Mouse (Mus musculus) left cerebral cortex, adult 11 months (tissue): ENCODE measurements around the gene Slc22a17.
A peak's percentile ranks its signal among the peaks of the same experiment; 100 is the strongest.

Source experiments
- DNase-seq: peaks from one replicate; pipeline ENCODE4 v3.0.0; 2022; ENCODE audit warnings: low spot score

The Slc22a17 gene

DNA sequence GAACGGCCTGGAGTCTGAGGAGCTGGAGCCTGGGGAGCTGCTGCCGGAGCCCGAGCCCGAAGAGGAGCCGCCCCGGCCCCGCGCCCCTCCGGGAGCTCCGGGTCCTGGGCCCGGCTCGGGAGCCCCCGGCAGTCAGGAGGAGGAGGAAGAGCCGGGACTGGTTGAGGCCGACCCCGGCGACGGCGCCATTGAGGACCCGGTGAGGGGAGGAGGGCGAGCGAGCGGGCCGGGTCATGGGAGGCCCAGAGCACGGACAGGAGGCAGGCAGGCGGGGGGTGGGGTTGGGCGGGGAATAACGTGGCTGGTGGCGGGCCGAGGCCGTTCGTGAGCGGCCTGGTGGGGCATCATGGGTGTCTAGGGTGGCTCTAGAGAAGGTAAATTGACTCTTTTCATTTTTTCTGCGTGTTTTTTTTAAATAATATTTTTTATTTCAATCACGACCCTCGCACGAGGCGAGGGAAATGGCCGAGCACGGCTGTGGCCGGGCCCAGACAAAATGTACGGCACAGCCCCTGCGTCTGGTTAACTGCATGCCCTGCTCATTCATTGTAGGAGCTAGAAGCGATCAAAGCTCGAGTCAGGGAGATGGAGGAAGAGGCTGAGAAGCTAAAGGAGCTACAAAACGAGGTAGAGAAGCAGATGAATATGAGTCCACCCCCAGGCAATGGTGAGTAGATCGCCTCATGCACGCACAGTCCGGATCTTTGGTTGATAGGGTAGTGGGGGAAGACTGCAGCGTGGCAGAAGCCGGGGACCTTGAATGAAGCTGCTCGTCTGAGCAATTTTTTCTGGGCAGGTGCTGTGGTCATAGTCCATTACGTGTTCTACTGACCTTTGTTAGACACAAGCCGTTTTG, 18.4 kb downstream of the Slc22a17 start:
- DNase-seq: no peak

DNA sequence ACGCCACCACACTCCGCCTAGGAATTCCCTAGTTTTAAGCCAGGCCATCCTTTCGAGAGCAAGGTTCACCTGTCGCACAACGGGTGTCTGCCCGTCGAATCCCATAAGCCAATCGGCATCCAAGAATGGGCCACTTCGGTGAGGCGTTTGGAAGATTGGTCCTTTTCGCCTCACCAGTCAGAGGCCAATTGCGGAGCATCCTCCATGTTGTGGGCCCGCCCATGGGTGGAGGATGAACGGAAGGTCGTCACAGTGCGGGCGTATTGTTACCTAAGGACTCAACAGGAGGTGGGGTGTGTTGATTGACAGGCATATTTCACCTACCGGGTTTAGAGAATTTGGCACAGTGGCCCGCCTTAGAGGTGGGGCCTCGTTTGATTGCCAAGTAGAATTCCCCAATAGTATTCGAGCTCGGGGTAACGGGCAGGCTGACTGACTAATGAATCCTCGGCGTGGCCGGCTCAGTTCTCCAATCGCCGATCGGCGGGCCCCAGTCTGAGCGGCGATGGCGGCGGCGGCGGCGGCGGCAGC, 19.2 kb downstream of the Slc22a17 start:
- DNase-seq: peak; percentile 100

DNA sequence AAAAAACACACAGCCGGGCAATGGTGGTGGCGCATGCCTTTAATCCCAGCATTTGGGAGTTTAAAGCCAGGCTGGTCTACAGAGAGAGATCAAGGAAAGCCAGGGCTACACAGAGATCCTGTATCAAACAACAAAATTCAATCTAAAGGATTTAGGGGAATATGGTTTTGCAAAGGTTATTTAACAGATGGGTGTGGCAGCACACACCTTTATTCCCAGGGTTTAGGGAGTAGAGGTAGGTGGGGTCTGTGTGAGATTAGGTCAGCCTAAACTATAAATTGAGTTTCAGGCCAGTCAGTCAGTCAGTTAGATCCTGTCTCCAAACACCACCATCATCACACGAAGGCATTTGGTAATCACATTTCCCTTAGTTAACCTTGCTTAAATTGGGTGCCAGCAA, 20.7 kb downstream of the Slc22a17 start, which contains the start of gene Pabpn1:
TSS of gene Pabpn1 (plus strand) at position 301 of the 400 bp plus-strand sequence.
- no peak for DNase-seq

- no peak for DNase-seq
Observed at GRCm38 (mm10) chr14:54885309-54885708, 27.6 kb downstream of the Slc22a17 start.

DNA sequence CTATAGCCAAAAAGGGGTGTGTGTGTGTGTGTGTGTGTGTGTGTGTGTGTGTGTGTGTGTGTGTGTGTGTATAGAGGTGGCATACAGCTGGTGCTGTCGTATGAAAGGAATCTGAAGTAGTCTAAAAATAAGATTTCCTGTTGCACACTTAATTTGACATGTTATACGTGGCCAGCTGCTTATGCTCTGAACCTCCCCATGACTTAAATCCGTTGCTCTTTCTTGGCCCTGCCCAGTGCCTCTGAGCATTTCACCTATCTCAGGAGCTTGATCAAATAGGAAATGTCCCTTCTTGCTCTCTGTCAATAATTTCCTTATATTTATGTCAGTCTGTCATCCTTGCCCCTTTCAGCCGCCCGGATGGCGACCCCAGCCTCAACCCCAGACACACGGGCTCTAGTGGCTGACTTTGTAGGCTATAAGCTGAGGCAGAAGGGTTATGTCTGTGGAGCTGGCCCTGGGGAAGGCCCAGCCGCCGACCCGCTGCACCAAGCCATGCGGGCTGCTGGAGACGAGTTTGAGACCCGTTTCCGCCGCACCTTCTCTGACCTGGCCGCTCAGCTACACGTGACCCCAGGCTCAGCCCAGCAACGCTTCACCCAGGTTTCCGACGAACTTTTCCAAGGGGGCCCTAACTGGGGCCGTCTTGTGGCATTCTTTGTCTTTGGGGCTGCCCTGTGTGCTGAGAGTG, 28.8 kb downstream of the Slc22a17 start:
- no peak for DNase-seq

DNA sequence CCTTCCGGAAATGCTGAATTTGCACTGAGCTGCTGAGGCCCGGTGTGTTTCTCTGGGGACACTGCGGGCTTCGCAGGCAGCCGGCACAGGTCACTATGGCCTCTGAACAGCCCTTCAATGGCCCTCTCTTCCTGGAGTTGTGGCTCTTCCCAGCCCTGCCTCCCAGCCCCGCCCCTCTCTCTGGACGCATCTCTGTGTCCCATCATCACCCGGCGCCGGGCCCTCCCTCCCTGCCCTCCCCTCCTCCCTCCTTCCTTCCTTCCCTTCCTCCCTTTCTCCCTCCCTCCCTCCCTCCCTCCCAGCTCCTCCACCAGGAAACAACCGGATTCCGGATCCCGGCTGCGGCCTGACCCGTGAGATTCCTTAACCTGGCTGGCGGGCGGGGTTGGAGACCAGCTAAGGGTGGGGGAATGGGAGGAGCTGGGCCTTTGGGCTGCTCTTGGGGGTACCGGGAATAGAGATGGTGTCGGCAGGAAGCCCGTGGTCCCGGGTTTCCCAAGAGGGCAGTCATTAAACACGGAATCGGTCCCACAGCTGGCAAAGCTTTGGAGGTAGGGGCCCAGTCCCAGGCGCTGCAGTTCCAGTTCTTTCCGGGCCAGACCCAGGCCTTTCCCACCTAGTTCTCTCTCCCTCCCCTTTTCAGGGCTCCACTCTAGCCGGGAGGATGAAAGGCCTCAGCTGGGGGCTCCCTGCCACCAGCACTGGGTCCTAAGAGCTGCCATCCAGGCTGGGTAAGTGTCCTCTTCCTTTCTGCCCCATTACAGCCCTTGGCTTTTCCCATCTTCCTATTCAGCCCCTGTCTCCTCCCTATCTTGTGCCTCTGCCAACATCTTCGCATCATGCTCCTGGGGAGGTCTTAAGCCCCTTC, 29.5 kb downstream of the Slc22a17 start, which contains the start of the genes Bcl2l2 and Gm20521:
TSS of gene Bcl2l2 (plus strand) at position 224 of the 868 bp plus-strand sequence.
TSS of gene Gm20521 (plus strand) at position 288 of the 868 bp plus-strand sequence.
- no peak for DNase-seq

- DNase-seq: no peak
Observed at GRCm38 (mm10) chr14:54877048-54877715, 35.8 kb downstream of the Slc22a17 start, which contains the start of gene Ppp1r3e. Gene Ppp1r3e, minus strand, starts transcription at chr14:54877550.

GRCm38 (mm10) chr14:54876539-54877047, 36.3 kb downstream of the Slc22a17 start:
- DNase-seq: peak; percentile 90

- DNase-seq: no peak
Observed at GRCm38 (mm10) chr14:54875844-54876538, 36.9 kb downstream of the Slc22a17 start.

GRCm38 (mm10) chr14:54874165-54874564, 38.8 kb downstream of the Slc22a17 start:
- DNase-seq: no peak

GRCm38 (mm10) chr14:54870861-54871260, 42.1 kb downstream of the Slc22a17 start, which contains the start of gene Homez:
Gene Homez, minus strand, starts transcription at chr14:54870961.
- DNase-seq: no peak

GRCm38 (mm10) chr14:54868026-54868425, 44.9 kb downstream of the Slc22a17 start:
- DNase-seq: no peak

GRCm38 (mm10) chr14:54866936-54867335, 46.0 kb downstream of the Slc22a17 start:
- no peak for DNase-seq

DNA sequence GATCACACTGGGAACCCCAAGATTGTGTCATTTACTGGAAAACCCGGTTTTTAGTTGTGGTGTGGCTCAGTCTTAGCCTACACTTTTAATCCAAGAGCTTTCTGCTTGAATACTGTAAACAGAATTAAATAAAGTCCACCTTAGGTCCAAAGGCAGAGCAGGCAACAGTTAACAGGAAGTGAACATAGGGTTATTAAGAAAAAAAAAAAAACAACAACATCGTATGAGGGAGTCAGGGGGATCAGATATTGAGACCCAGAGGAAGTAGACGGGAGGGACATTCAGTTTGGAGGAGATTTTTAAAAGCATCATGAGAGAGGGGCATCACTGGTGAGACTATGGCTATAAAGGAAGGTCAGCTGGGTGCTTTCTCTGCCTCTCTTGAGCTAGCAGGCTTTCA, 46.7 kb downstream of the Slc22a17 start:
- DNase-seq: no peak

GRCm38 (mm10) chr14:54865626-54866025, 47.3 kb downstream of the Slc22a17 start:
- DNase-seq: no peak

DNA sequence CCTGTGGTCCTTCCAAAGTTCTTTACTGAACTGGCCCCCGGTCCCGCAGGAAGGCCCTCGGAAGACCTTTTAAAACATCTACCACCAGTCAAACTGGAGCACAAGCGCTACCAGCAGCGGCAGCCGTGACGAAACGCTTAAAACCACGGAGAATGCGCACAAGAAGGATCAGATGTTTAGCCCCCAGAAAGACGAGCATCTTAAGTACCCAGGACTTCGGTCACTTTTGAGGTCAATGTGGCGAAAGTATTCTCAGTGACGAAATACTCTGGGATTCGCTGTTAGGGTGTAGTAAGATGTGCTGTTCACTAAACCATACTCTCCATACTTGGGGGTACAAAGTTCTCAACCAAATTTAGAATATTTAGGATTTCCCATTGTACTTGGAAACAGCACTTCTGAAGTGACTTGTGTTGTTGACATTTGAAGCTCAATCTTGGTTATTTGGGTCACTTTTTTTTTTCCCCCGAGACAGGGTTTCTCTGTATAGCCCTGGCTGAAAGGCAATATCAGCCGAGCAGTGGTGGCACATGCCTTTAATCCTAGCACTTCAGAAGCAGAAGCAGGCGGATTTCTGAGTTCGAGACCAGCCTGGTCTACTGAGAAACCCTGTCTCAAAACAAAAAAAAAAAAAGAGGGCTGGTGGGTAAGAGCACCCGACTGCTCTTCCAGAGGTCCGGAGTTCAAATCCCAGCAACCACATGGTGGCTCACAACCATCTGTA, 48.5 kb downstream of the Slc22a17 start:
- no peak for DNase-seq

GRCm38 (mm10) chr14:54863501-54864312, 49.2 kb downstream of the Slc22a17 start:
- DNase-seq: peak; percentile 88

GRCm38 (mm10) chr14:54860511-54860910, 52.4 kb downstream of the Slc22a17 start:
- DNase-seq: no peak

DNA sequence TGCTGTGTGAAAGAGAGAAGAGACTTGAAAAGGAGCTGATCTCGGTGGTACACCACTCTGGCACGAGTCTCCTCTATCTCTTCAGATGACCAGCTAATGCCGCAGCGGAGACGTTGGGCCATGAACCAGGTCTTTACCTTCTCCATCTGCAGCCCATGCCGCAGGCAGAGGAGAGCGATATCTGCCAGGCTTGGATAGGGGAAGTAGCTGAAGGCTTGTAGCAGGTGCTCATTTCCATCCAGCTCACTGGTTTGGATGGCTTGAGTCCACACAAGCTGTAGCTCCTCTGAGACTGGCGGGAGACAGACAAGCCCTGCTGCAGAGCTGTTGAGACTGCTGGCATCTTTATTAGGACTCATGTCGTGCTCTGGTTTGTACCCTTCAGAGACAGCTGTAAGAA, 55.0 kb downstream of the Slc22a17 start:
- no peak for DNase-seq
